Mouse (Mus musculus) embryonic facial prominence, embryonic 13.5 days (tissue): ENCODE data around the gene Trex2. TPM values are rescaled to one million over a fixed set of nuclear protein-coding genes. Genes with fewer than 3 reads are reported as not detected.

Source experiments
- ATAC-seq: fragments of 200-750 bp; cut with Nextera tagmentation; 2 replicates; pipeline ENCODE4 v1.8.0; 2017; ENCODE audit warnings: low read depth; ENCODE audit not compliant: insufficient number of reproducible peaks, insufficient read depth, low FRiP score, low TSS enrichment
- H3K27ac ChIP-seq: fragments of 300-500 bp; sonication (generic); 2 replicates; pipeline ENCODE4 v1.5.1; 2015; ENCODE audit warnings: moderate library complexity, mild to moderate bottlenecking, inconsistent platforms
- H3K27me3 ChIP-seq: fragments of 300-500 bp; sonication (generic); 2 replicates; pipeline ENCODE4 v1.6.1; 2015; ENCODE audit warnings: mild to moderate bottlenecking, inconsistent platforms
- H3K36me3 ChIP-seq: fragments of 300-500 bp; sonication (generic); 2 replicates; pipeline ENCODE4 v1.6.1; 2015; ENCODE audit warnings: mild to moderate bottlenecking, inconsistent platforms
- H3K4me1 ChIP-seq: fragments of 300-500 bp; sonication (generic); 2 replicates; pipeline ENCODE4 v1.6.1; 2015; ENCODE audit warnings: inconsistent platforms
- H3K4me2 ChIP-seq: fragments of 300-500 bp; sonication (generic); 2 replicates; pipeline ENCODE4 v1.6.1; 2015; ENCODE audit warnings: moderate library complexity, mild to moderate bottlenecking, inconsistent platforms
- H3K4me3 ChIP-seq: fragments of 300-500 bp; sonication (generic); 2 replicates; pipeline ENCODE4 v1.5.1; 2015; ENCODE audit warnings: mild to moderate bottlenecking, inconsistent platforms
- H3K9ac ChIP-seq: fragments of 300-500 bp; sonication (generic); 2 replicates; pipeline ENCODE4 v1.6.1; 2015; ENCODE audit warnings: mild to moderate bottlenecking, inconsistent platforms
- H3K9me3 ChIP-seq: fragments of 300-500 bp; sonication (generic); 2 replicates; pipeline ENCODE4 v1.6.1; 2016; ENCODE audit warnings: inconsistent platforms
- WGBS: fragments of 180-500 bp; shearing (Covaris S2); methylation state at CpG from one replicate; pipeline ENCODE4 v1.1.7; 2015; ENCODE audit warnings: mixed read lengths; 5-methylcytosine and 5-hydroxymethylcytosine counted together
- polyA plus RNA-seq: library from polyadenylated mRNA; unstranded; fragments of >200 nt; fragmentation: Nextera tagmentation; extraction: Ambion mirVana; gene quantifications from 2 replicates; pipeline ENCODE4 v1.2.1, GENCODE M21; 2015

The Trex2 gene
- polyA plus RNA-seq = 0.55 TPM in 1 of 2 replicates, not detected in the other

- Histone ChIP-seq H3K4me3 (no peak within 1 kb of the TSS), H3K9ac (no peak within 1 kb of the TSS), H3K27ac (no peak within 1 kb of the TSS), H3K27me3 (peaks cover 3% of the 10 kb centered on the region; the same call in 1 of the 2 replicates), H3K4me2 (no peak within 1 kb of the TSS), H3K9me3 (no peaks in the 10 kb centered on the region), H3K4me1 (no peaks in the 10 kb centered on the region), H3K36me3 (peaks cover 13% of the 10 kb centered on the region; the same call in 1 of the 2 replicates)
- WGBS = 74% methylated on average over 11 of the region's 11 CpGs
- no peak for ATAC-seq
Observed at GRCm38 (mm10) chrX:73435252-73435651, at the start of gene Trex2. Gene Trex2 (minus strand): TSS chrX:73435344.

- peak overlapping the region; percentile 69 for H3K4me2 ChIP-seq
- peaks cover 57% of the 10 kb centered on the region for H3K4me1 ChIP-seq
- 87% methylated on average over 4 of the region's 4 CpGs for WGBS
- ATAC-seq = no peak
- H3K9me3 ChIP-seq = no peaks in the 10 kb centered on the region
- no peak overlapping the region for H3K27ac ChIP-seq
- peaks cover 4% of the 10 kb centered on the region; the same call in 1 of the 2 replicates for H3K27me3 ChIP-seq
- peaks cover 4% of the 10 kb centered on the region; the same call in 1 of the 2 replicates for H3K36me3 ChIP-seq
- H3K9ac ChIP-seq = peak overlapping the region; percentile 75
- peak overlapping the region; percentile 48 for H3K4me3 ChIP-seq
Observed at GRCm38 (mm10) chrX:73484870-73485269, 49.7 kb upstream of the Trex2 start.

GRCm38 (mm10) chrX:73484076-73484475 is 48.9 kb upstream of the Trex2 start:
- ATAC-seq = peak; percentile 38; the same call in 1 of the 2 replicates
- Histone ChIP-seq H3K36me3 (peaks cover 4% of the 10 kb centered on the region; the same call in 1 of the 2 replicates), H3K27me3 (peaks cover 5% of the 10 kb centered on the region), H3K27ac (peak overlapping the region; percentile 90), H3K9ac (peak overlapping the region; percentile 75), H3K4me3 (peak overlapping the region; percentile 48), H3K4me1 (peaks cover 52% of the 10 kb centered on the region), H3K4me2 (peak overlapping the region; percentile 69), H3K9me3 (no peaks in the 10 kb centered on the region)
- 50% methylated on average over 1 of the region's 1 CpGs for whole genome bisulfite sequencing

- Histone ChIP-seq H3K36me3 (peaks cover 4% of the 10 kb centered on the region; the same call in 1 of the 2 replicates), H3K27me3 (peaks cover 10% of the 10 kb centered on the region), H3K4me1 (peaks cover 46% of the 10 kb centered on the region), H3K27ac (peak within 1 kb of the TSS; percentile 90), H3K4me3 (peak within 1 kb of the TSS; percentile 48), H3K9ac (peak within 1 kb of the TSS; percentile 75), H3K4me2 (peak within 1 kb of the TSS; percentile 69), H3K9me3 (no peaks in the 10 kb centered on the region)
- WGBS = 19% methylated on average over 11 of the region's 14 CpGs
- ATAC-seq = peak; percentile 49; the same call in 1 of the 2 replicates
Observed at GRCm38 (mm10) chrX:73483484-73483810, 48.3 kb upstream of the Trex2 start, which contains the start of gene Bgn. Gene Bgn (plus strand): TSS chrX:73483602.

GRCm38 (mm10) chrX:73482643-73483483 is 47.7 kb upstream of the Trex2 start:
- ATAC-seq = no peak
- H3K9me3 ChIP-seq = no peaks in the 10 kb centered on the region
- peak overlapping the region; percentile 48 for H3K4me3 ChIP-seq
- peak overlapping the region; percentile 75; the same call in 1 of the 2 replicates for H3K9ac ChIP-seq
- peak overlapping the region; percentile 69 for H3K4me2 ChIP-seq
- WGBS = 25% methylated on average over 4 of the region's 4 CpGs
- peaks cover 4% of the 10 kb centered on the region; the same call in 1 of the 2 replicates for H3K36me3 ChIP-seq
- peak overlapping the region; percentile 90 for H3K27ac ChIP-seq
- peaks cover 44% of the 10 kb centered on the region for H3K4me1 ChIP-seq
- H3K27me3 ChIP-seq = peaks cover 14% of the 10 kb centered on the region

GRCm38 (mm10) chrX:73480334-73480733 is 45.2 kb upstream of the Trex2 start:
- 45% methylated on average over 2 of the region's 2 CpGs for WGBS
- Histone ChIP-seq H3K9me3 (no peaks in the 10 kb centered on the region), H3K4me2 (no peak overlapping the region), H3K9ac (no peak overlapping the region), H3K27ac (peak overlapping the region; percentile 78), H3K27me3 (peaks cover 14% of the 10 kb centered on the region), H3K4me1 (peaks cover 50% of the 10 kb centered on the region), H3K36me3 (no peaks in the 10 kb centered on the region), H3K4me3 (no peak overlapping the region)
- ATAC-seq = no peak

- Histone ChIP-seq H3K27me3 (peaks cover 14% of the 10 kb centered on the region), H3K9ac (no peak overlapping the region), H3K4me3 (no peak overlapping the region), H3K9me3 (no peaks in the 10 kb centered on the region), H3K27ac (peak overlapping the region; percentile 78), H3K36me3 (no peaks in the 10 kb centered on the region), H3K4me2 (no peak overlapping the region), H3K4me1 (peaks cover 51% of the 10 kb centered on the region)
- ATAC-seq = no peak
Observed at GRCm38 (mm10) chrX:73479656-73480055, 44.5 kb upstream of the Trex2 start.

- 84% methylated on average over 2 of the region's 2 CpGs for WGBS
- Histone ChIP-seq H3K27me3 (peaks cover 14% of the 10 kb centered on the region), H3K4me1 (peaks cover 48% of the 10 kb centered on the region), H3K4me2 (no peak overlapping the region), H3K36me3 (no peaks in the 10 kb centered on the region), H3K27ac (no peak overlapping the region), H3K9ac (no peak overlapping the region), H3K4me3 (no peak overlapping the region), H3K9me3 (no peaks in the 10 kb centered on the region)
- ATAC-seq = no peak
Observed at GRCm38 (mm10) chrX:73477500-73477899, 42.4 kb upstream of the Trex2 start.

GRCm38 (mm10) chrX:73476621-73477020 is 41.5 kb upstream of the Trex2 start:
- WGBS = 68% methylated on average over 2 of the region's 2 CpGs
- peak overlapping the region; percentile 66; the same call in 1 of the 2 replicates for H3K27ac ChIP-seq

GRCm38 (mm10) chrX:73475658-73476256 is 40.6 kb upstream of the Trex2 start:
- H3K36me3 ChIP-seq = no peaks in the 10 kb centered on the region
- H3K4me3 ChIP-seq = no peak overlapping the region
- peak overlapping the region; percentile 92 for H3K27ac ChIP-seq
- no peaks in the 10 kb centered on the region for H3K9me3 ChIP-seq
- WGBS = 89% methylated on average over 1 of the region's 1 CpGs
- peaks cover 17% of the 10 kb centered on the region for H3K27me3 ChIP-seq
- no peak overlapping the region for H3K4me2 ChIP-seq
- no peak for ATAC-seq
- no peak overlapping the region for H3K9ac ChIP-seq
- H3K4me1 ChIP-seq = peaks cover 43% of the 10 kb centered on the region

More at GRCm38 (mm10) chrX:73476621-73477020, 41.5 kb upstream of the Trex2 start:
- no peak for ATAC-seq
- Histone ChIP-seq H3K9me3 (no peaks in the 10 kb centered on the region), H3K9ac (no peak overlapping the region), H3K36me3 (no peaks in the 10 kb centered on the region), H3K4me3 (no peak overlapping the region), H3K4me2 (no peak overlapping the region), H3K27me3 (peaks cover 16% of the 10 kb centered on the region), H3K4me1 (peaks cover 46% of the 10 kb centered on the region)

GRCm38 (mm10) chrX:73474340-73475165 is 39.4 kb upstream of the Trex2 start:
- Histone ChIP-seq H3K9ac (no peak overlapping the region), H3K27me3 (peaks cover 21% of the 10 kb centered on the region), H3K4me3 (no peak overlapping the region), H3K4me2 (peak overlapping the region; percentile 11; the same call in 1 of the 2 replicates), H3K4me1 (peaks cover 33% of the 10 kb centered on the region), H3K27ac (peak overlapping the region; percentile 92), H3K9me3 (no peaks in the 10 kb centered on the region), H3K36me3 (no peaks in the 10 kb centered on the region)
- WGBS = 41% methylated on average over 12 of the region's 12 CpGs
- peak; percentile 80; the same call in 1 of the 2 replicates for ATAC-seq
